Mouse (Mus musculus): ENCODE results near the gene Rcl1. TPM values are rescaled to one million over a fixed set of nuclear protein-coding genes. Genes with fewer than 3 reads are reported as not detected.

Rcl1 gene
- polyA plus RNA-seq, 1 experiment, result 17.0 TPM

- Histone ChIP-seq H3K4me1 (ENCODE audit: control insufficient read depth, insufficient read depth, low read length) (peaks cover 5% of the 10 kb centered on the region; the same call in 1 of the 2 replicates), H3K27ac (ENCODE audit: insufficient read depth, low read length) (no peak overlapping the region), H3K4me3 (ENCODE audit: insufficient read depth, low read length) (peak overlapping the region; percentile 84)
- no peak for TF ChIP-seq POLR2A (IDR thresholded peaks at IDR 0.05; ENCODE audit: low read depth, low read length)
- TF ChIP-seq CTCF (IDR thresholded peaks at IDR 0.05; ENCODE audit: borderline replicate concordance, insufficient read depth, low read length), result no peak
Observed at GRCm38 (mm10) chr19:29102098-29102497, 923 bp downstream of the Rcl1 start.

- no peak overlapping the region for H3K4me3 ChIP-seq (ENCODE audit: insufficient read depth, low read length)
- no peaks in the 10 kb centered on the region for H3K4me1 ChIP-seq (ENCODE audit: control insufficient read depth, insufficient read depth, low read length)
- TF ChIP-seq CTCF (IDR thresholded peaks at IDR 0.05; ENCODE audit: borderline replicate concordance, insufficient read depth, low read length), result no peak
- no peak for TF ChIP-seq POLR2A (IDR thresholded peaks at IDR 0.05; ENCODE audit: low read depth, low read length)
- H3K27ac ChIP-seq (ENCODE audit: insufficient read depth, low read length), result no peak overlapping the region
Observed at GRCm38 (mm10) chr19:29105816-29106215, 4.6 kb downstream of the Rcl1 start.

GRCm38 (mm10) chr19:29106261-29106660 is 5.1 kb downstream of the Rcl1 start:
- no peak overlapping the region for H3K27ac ChIP-seq (ENCODE audit: insufficient read depth, low read length)
- TF ChIP-seq CTCF (IDR thresholded peaks at IDR 0.05; ENCODE audit: borderline replicate concordance, insufficient read depth, low read length), result no peak
- TF ChIP-seq POLR2A (IDR thresholded peaks at IDR 0.05; ENCODE audit: low read depth, low read length), result no peak
- H3K4me3 ChIP-seq (ENCODE audit: insufficient read depth, low read length), result no peak overlapping the region
- no peaks in the 10 kb centered on the region for H3K4me1 ChIP-seq (ENCODE audit: control insufficient read depth, insufficient read depth, low read length)

- H3K4me1 ChIP-seq (ENCODE audit: control insufficient read depth, insufficient read depth, low read length), result no peaks in the 10 kb centered on the region
- TF ChIP-seq CTCF (IDR thresholded peaks at IDR 0.05; ENCODE audit: borderline replicate concordance, insufficient read depth, low read length) (no peak), POLR2A (IDR thresholded peaks at IDR 0.05; ENCODE audit: low read depth, low read length) (no peak)
Observed at GRCm38 (mm10) chr19:29112662-29113061, 11.5 kb downstream of the Rcl1 start.

GRCm38 (mm10) chr19:29113746-29114649 is 12.8 kb downstream of the Rcl1 start:
- H3K4me3 ChIP-seq (ENCODE audit: insufficient read depth, low read length), result no peak overlapping the region
- H3K4me1 ChIP-seq (ENCODE audit: control insufficient read depth, insufficient read depth, low read length), result no peaks in the 10 kb centered on the region
- H3K27ac ChIP-seq (ENCODE audit: insufficient read depth, low read length), result no peak overlapping the region
- no peak for TF ChIP-seq POLR2A (IDR thresholded peaks at IDR 0.05; ENCODE audit: low read depth, low read length)
- TF ChIP-seq CTCF (IDR thresholded peaks at IDR 0.05; ENCODE audit: borderline replicate concordance, insufficient read depth, low read length), result no peak

More at GRCm38 (mm10) chr19:29112662-29113061, 11.5 kb downstream of the Rcl1 start:
- Histone ChIP-seq H3K27ac (ENCODE audit: insufficient read depth, low read length) (no peak overlapping the region), H3K4me3 (ENCODE audit: insufficient read depth, low read length) (no peak overlapping the region)

- TF ChIP-seq CTCF (IDR thresholded peaks at IDR 0.05; ENCODE audit: borderline replicate concordance, insufficient read depth, low read length), result no peak
- TF ChIP-seq POLR2A (IDR thresholded peaks at IDR 0.05; ENCODE audit: low read depth, low read length), result no peak
- Histone ChIP-seq H3K27ac (ENCODE audit: insufficient read depth, low read length) (no peak overlapping the region), H3K4me3 (ENCODE audit: insufficient read depth, low read length) (no peak overlapping the region), H3K4me1 (ENCODE audit: control insufficient read depth, insufficient read depth, low read length) (no peaks in the 10 kb centered on the region)
Observed at GRCm38 (mm10) chr19:29116796-29117195, 15.6 kb downstream of the Rcl1 start.

- TF ChIP-seq CTCF (IDR thresholded peaks at IDR 0.05; ENCODE audit: borderline replicate concordance, insufficient read depth, low read length) (no peak), POLR2A (IDR thresholded peaks at IDR 0.05; ENCODE audit: low read depth, low read length) (no peak)
Observed at GRCm38 (mm10) chr19:29118196-29118595, 17.0 kb downstream of the Rcl1 start.

GRCm38 (mm10) chr19:29120311-29120710 is 19.1 kb downstream of the Rcl1 start:
- TF ChIP-seq CTCF (IDR thresholded peaks at IDR 0.05; ENCODE audit: borderline replicate concordance, insufficient read depth, low read length) (no peak), POLR2A (IDR thresholded peaks at IDR 0.05; ENCODE audit: low read depth, low read length) (no peak)
- Histone ChIP-seq H3K27ac (ENCODE audit: insufficient read depth, low read length) (no peak overlapping the region), H3K4me1 (ENCODE audit: control insufficient read depth, insufficient read depth, low read length) (no peaks in the 10 kb centered on the region), H3K4me3 (ENCODE audit: insufficient read depth, low read length) (no peak overlapping the region)

More at GRCm38 (mm10) chr19:29118196-29118595, 17.0 kb downstream of the Rcl1 start:
- no peak overlapping the region for H3K4me3 ChIP-seq (ENCODE audit: insufficient read depth, low read length)
- H3K4me1 ChIP-seq (ENCODE audit: control insufficient read depth, insufficient read depth, low read length), result no peaks in the 10 kb centered on the region
- H3K27ac ChIP-seq (ENCODE audit: insufficient read depth, low read length), result no peak overlapping the region

GRCm38 (mm10) chr19:29121394-29121793 is 20.2 kb downstream of the Rcl1 start:
- TF ChIP-seq POLR2A (IDR thresholded peaks at IDR 0.05; ENCODE audit: low read depth, low read length) (no peak), CTCF (IDR thresholded peaks at IDR 0.05; ENCODE audit: borderline replicate concordance, insufficient read depth, low read length) (no peak)
- Histone ChIP-seq H3K4me3 (ENCODE audit: insufficient read depth, low read length) (no peak overlapping the region), H3K27ac (ENCODE audit: insufficient read depth, low read length) (no peak overlapping the region), H3K4me1 (ENCODE audit: control insufficient read depth, insufficient read depth, low read length) (no peaks in the 10 kb centered on the region)

Data from embryonic fibroblast, embryonic 13.5 days (primary cell).